Mouse (Mus musculus): ENCODE measurements around the gene Gm20388.

GRCm38 (mm10) chr8:122891440-122891839 is 2980.8 kb downstream of the Gm20388 start:
- TF ChIP-seq EP300 (IDR thresholded peaks at IDR 0.05; ENCODE audit: low read depth) (no peak), CTCF (IDR thresholded peaks at IDR 0.05; ENCODE audit: low read depth) (no peak)
